Mouse (Mus musculus) gonadal fat pad, adult 2 months (tissue): Measurements from ENCODE around the gene Gtf3c1. TPM values are rescaled to one million over a fixed set of nuclear protein-coding genes. Genes with fewer than 3 reads are reported as not detected.
A peak's percentile ranks its signal among the peaks of the same experiment; 100 is the strongest.

Experiments used
- DNase-seq: peaks from one replicate; pipeline ENCODE4 v3.0.0-alpha.2; 2012; ENCODE audit warnings: low read depth
- polyA plus RNA-seq: library from polyadenylated mRNA; depleted of rRNA; stranded (reverse); fragments of >200 nt; gene quantifications from 2 replicates; pipeline ENCODE4 v1.2.3, GENCODE M21; 2012

Gene Gtf3c1
- polyA plus RNA-seq, 1 experiment = 43.3 TPM

DNA sequence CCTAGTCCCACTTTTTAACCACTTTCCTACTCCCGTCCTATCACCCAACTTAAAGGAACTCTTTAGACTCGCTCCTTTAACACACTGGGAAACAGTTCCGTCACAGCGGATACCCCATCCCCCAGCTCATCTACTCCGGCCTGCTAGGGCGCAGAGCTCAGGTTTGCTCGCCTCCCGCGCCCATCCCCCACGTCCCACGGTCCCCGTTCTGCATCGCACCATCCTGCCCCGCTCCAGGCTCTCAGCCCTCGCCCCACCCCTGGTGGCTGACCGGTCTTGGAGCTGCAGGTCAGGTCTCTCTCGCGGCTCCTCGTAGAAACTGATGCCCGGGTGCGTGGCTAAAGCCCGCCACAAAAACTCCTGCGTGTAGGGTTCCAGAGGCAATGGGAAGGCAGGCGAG lies 394 bp downstream of the Gtf3c1 start:
- no peak for DNase-seq

GRCm38 (mm10) chr7:125702791-125703190 lies 4.8 kb downstream of the Gtf3c1 start:
- DNase-seq = no peak

DNA sequence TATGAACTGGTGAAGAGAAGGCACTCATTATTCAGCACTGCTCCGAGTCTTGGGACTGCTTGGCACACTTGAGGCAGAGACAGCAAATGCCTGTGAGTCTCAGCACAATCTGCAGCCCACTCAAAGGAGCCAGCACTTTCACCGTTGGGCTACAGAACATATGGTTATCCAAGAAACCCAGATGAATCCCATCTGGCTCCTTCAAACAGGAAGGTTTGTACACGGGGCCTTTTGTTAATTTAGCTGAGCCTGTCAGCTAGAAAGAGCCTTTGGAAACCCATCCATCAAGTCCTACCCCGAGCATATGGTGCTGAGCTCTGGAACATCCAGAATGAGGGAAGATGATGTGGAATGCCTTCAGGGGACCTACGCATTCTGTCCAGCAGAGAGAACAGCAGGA lies 13.5 kb downstream of the Gtf3c1 start:
- DNase-seq = no peak

- DNase-seq = no peak
These were observed 17.1 kb downstream of the Gtf3c1 start for GRCm38 (mm10) chr7:125690516-125690915.

DNA sequence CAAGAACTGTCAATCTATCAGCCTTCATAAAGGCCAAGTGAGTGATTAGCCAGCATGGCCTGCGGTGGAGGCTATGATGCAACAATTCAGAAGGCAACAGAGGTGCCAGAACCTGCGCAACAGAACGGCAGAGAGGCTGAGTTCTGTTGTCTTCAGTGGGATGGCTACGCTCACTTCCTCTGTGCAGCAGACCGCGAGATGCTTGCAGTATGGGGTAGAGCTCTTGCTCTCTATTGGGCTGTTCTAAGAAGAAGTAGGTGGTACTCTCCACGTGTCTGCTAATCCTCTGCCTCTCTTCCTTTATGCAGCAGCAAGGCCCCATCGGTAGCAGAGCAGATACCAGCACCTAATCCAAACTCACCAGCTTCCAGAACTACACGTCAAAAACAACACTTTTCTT lies 27.6 kb downstream of the Gtf3c1 start:
- peak; percentile 26 for DNase-seq

DNA sequence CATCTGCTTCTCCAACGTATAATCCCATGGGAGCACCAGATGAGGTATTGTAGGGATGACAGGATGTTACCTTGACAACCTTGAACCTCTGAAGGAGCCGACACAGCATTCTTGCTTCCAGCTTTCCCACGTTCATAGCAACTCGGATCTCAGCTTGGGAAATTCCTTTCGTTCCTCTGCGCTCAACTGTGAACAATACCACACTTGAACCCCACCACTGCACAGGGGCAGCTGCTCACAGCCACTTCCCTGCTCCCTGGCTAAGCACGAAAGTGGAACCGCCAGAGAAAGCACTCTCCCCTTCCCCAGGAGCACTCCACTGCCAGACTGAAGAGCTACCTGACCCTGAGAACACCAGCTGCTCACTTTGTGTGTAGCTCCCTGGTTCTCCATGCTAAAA lies 28.8 kb downstream of the Gtf3c1 start:
- no peak for DNase-seq

GRCm38 (mm10) chr7:125674916-125675315 lies 32.7 kb downstream of the Gtf3c1 start:
- DNase-seq = no peak

- no peak for DNase-seq
These were observed 36.2 kb downstream of the Gtf3c1 start for GRCm38 (mm10) chr7:125671396-125671795.

GRCm38 (mm10) chr7:125670865-125671264 lies 36.7 kb downstream of the Gtf3c1 start:
- DNase-seq = no peak

GRCm38 (mm10) chr7:125663654-125664053 lies 43.9 kb downstream of the Gtf3c1 start:
- DNase-seq = no peak

DNA sequence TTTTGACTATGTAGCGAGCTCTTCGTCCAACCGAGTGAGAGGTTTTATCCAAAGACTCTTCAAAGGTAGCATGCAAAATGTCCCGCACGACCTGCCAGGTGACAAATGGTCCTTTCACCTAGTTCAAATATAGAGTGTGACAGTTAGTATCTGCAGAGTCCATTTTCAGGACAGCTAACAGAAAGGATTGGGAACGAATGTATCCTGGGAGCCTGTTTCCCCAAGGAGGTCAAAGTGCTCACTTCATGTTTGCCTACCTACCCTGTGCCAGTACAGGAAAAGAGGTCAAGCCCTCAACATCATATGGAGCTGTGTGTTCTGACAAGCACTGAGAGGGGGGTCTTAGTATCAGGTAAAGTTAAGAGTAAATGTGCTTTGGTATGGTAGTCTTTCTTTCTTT lies 50.1 kb downstream of the Gtf3c1 start:
- DNase-seq = no peak

- DNase-seq = no peak
These were observed 58.6 kb downstream of the Gtf3c1 start for GRCm38 (mm10) chr7:125649013-125649412.

GRCm38 (mm10) chr7:125645413-125645812 lies 62.2 kb downstream of the Gtf3c1 start:
- DNase-seq = no peak

GRCm38 (mm10) chr7:125643880-125644279 lies 63.7 kb downstream of the Gtf3c1 start:
- DNase-seq = no peak

GRCm38 (mm10) chr7:125638870-125639386 lies 68.7 kb downstream of the Gtf3c1 start:
- DNase-seq = no peak

DNA sequence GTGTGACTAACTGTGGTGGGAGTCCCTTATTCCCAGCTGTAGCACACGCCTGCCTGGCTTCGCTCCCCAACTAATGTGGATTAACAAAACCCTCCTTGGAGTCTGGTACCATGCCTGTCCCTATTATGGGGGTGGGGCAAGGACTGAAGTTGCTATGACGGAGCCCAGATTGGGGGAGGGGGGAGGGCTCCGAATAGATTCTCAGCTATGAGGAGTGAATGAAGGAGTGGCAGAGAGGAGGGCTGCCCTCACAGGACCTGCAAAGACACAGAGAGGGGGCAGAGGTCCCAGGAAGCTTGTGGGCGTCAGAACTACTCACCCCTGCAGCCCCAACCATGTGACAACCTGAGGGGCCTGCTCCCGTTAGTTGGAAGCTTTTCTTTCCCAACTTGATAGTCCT lies 69.2 kb downstream of the Gtf3c1 start:
- no peak for DNase-seq

DNA sequence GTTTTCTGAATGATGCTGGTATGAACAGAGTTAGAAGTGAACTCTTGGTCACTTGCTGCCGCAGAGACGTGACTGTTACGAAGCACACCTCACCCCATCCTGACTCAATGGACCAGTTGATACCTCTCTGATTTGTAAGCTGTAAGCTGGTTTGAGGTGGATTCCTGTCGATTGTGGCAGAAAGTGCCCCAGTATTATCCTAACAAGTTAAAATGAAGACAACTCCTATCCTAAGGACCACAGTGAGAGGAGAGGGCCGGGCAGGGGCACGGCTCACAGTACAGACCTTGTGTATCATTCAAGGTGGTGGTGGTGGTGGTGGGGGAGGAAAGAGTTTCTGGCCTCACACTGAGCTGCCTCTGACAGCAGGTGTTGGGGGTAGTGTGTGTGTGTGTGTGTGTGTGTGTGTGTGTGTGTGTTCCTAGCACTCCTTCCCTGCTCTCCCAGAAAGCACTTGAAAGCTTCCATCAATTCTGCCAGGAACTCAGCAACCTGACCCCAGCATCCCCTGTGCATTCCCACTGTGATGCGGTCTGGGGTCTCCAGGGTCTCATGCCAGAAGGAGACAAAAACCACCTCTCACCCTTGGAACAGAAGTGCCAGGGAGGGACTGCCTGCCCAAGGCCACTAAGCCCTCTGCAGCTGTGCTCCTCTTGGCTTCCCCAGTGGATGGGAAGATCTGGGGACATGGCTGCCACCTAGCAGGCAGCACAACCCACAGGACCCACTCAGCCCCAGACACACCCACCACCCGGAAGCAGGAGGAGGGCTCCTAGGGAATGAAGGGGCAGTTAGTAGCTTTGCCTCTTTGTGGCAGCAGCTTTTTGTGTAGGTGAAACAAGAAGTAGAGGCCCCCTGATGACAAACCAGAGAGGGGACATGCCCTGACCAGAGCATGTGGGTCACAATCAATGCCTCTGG lies 70.1 kb downstream of the Gtf3c1 start:
- DNase-seq = no peak

GRCm38 (mm10) chr7:125630989-125631388 lies 76.6 kb downstream of the Gtf3c1 start:
- DNase-seq = no peak

DNA sequence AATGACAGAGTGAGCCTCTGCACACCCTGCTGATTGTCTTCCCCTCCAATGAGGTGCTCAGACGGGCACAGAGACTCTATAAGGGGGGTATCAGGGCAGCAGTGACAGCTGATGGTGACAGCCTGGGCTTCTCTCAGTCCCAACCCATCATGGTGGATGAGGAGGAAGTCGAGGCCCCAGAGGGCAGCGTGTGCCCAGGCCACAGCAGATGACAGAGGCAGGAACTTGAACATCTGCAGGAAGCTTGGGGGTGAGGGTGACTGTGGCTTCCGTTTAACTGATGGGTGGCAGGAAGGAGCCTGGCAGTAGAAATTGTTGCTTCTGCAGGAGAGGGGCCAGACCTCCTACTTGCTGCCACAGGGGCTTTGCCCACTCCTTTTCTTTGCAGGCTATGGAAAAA lies 77.3 kb downstream of the Gtf3c1 start:
- DNase-seq = no peak

- no peak for DNase-seq
These were observed 81.8 kb downstream of the Gtf3c1 start for GRCm38 (mm10) chr7:125625829-125626228.

- no peak for DNase-seq
These were observed 82.4 kb downstream of the Gtf3c1 start for GRCm38 (mm10) chr7:125625219-125625618.

GRCm38 (mm10) chr7:125622741-125623685 lies 84.6 kb downstream of the Gtf3c1 start:
- no peak for DNase-seq
